Mouse (Mus musculus) megakaryocyte progenitor cell, adult 5-6 weeks (primary cell): ENCODE results near the gene Bcl6b. TPM values are rescaled to one million over a fixed set of nuclear protein-coding genes. Genes with fewer than 3 reads are reported as not detected.

Experiments
- ATAC-seq: replicated peaks from 2 replicates; pipeline ENCODE4 v1.8.0; 2016; ENCODE audit warnings: mild to moderate bottlenecking, moderate TSS enrichment, inconsistent platforms; ENCODE audit not compliant: poor library complexity
- total RNA-seq, 2 experiments: library from RNA; stranded (forward) in 1 of 2; stranded (reverse) in 1 of 2; fragments of 157-497, 149-512 nt in 1 of 2; fragments of 200-1000 nt in 1 of 2; gene quantifications; 2 replicates each; pipeline versions ENCODE4 v1.2.3 to v1.2.4; 2015 to 2017

Bcl6b gene
- total RNA-seq (2015), result 0.17 TPM in 1 of 2 replicates, not detected in the other
- total RNA-seq (2017), result not detected in 2 replicates

GRCm38 (mm10) chr11:70229260-70230010 lies at the start of gene Bcl6b:
Gene Bcl6b (minus strand): TSS chr11:70229798.
- no peak for ATAC-seq

DNA sequence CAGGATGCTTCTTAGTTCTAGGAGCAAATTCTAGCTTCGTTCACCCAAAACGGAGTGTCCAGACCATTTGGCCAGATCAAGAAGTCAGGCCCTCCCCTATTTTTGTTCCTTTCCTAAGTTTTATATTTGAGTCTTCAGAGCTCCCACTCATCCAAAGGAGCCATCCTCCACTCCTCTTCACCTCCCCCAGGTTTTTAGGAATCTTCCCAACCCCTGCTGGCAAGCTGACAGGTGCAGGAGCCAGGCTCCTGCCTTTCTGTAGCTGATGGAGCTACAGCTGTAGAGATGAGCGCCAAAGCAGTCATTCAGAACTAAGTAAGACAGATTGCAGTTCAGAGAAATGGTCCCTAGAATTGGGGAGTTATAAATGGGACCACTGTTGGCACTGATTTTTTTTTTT lies 49.4 kb upstream of the Bcl6b start:
- no peak for ATAC-seq

- ATAC-seq, result no peak
Measured at GRCm38 (mm10) chr11:70271641-70272040, 42.0 kb upstream of the Bcl6b start.

GRCm38 (mm10) chr11:70266405-70266804 lies 36.8 kb upstream of the Bcl6b start:
- ATAC-seq, result no peak

GRCm38 (mm10) chr11:70265819-70266218 lies 36.2 kb upstream of the Bcl6b start:
- no peak for ATAC-seq

GRCm38 (mm10) chr11:70265252-70265651 lies 35.7 kb upstream of the Bcl6b start:
- peak; percentile 23; the same call in 1 of the 2 replicates for ATAC-seq

GRCm38 (mm10) chr11:70259035-70259434 lies 29.4 kb upstream of the Bcl6b start:
- no peak for ATAC-seq

DNA sequence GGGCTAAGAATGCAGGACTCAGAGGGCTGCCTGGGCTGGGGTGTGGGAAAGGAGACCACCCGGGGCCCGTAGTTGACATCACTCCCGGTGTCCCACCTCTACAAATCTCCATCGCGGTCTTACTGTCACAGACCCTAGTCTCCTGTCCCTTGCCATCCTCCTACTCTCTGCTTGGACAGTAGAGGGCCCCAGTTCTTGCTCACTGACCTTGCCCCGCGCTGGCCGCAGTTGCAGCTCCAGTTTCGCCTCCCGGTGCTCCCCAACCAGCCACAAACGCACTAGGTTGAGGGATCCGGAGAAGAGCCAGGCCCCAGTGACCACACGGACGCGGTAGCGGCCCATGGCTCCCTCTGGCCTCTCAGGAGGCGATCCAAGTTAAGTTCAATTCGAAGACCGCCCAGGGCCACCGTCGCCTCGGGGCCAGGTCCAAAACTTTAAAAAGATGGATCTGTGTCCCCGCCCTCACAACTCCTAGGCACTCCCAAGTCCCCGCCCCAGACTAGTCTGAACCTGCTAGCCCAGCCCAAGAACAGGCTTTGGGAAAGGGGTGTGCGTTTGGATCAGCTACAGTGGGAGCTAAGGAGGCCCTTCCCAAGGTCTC lies 25.4 kb upstream of the Bcl6b start, which contains the start of gene Alox12:
TSS of gene Alox12 (minus strand) at position 423 of the 601 bp plus-strand sequence.
- ATAC-seq, result peak; percentile 42; the same call in 1 of the 2 replicates

DNA sequence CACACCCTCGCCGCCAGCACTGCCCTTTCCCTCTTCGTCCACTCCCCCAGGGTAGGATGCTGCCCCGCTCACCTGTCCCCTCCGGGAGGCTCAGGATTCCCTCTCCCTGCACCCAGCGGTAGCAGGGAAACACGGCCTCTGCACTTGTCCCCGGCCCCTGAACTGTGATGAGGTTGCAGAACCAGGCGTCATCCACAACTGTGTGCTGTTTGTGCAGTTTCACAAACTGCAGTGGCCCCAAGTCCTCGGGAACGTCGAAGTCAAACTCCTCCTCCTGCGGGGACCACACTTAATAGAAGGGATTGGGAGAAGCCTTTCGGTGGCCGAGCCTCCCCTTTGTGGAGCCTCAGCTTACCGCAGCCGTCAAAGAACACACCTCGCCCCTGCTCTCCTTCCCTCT lies 24.7 kb upstream of the Bcl6b start:
- ATAC-seq, result no peak

DNA sequence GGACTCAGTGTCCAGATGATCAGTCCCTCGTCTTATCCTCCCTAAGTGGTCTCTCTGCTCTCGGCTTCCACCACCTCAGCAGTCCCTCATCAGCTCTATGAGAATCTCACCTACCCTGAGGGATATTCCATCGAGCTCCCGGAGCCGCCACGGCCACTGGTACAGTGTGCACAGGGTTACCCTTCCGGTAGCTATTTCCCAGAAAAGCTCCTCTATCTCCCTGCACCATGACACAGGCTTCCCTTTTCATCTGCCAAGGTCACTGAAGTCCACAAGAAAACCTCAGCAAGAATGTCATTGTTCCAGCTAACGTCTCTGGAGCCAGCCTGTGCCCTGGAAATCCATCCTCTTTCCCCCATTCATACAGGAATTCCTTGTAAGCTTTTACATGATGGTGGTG lies 22.3 kb upstream of the Bcl6b start:
- no peak for ATAC-seq

- ATAC-seq, result no peak
Measured at GRCm38 (mm10) chr11:70250150-70250549, 20.6 kb upstream of the Bcl6b start.

GRCm38 (mm10) chr11:70247136-70247845 lies 17.7 kb upstream of the Bcl6b start:
- ATAC-seq, result peak; percentile 84

DNA sequence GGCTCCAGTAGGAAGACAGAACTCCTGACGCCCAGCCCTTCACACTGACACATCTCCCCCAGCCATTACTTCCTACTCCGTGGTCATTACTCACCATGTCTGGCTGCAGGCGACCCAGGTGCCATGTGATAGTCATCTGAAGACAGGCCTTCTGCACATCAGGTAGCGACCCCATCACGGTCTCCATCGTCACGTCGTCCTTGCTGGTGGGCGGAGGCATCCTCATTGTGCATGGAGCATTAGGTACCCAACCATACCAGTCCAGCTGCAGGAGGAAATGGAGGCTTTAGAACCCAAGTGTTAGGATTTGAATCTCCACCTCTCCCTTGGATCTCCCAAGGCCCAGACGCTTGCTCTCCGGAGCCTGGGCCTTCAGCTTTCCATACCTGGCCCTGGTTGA lies 13.0 kb upstream of the Bcl6b start:
- ATAC-seq, result no peak

DNA sequence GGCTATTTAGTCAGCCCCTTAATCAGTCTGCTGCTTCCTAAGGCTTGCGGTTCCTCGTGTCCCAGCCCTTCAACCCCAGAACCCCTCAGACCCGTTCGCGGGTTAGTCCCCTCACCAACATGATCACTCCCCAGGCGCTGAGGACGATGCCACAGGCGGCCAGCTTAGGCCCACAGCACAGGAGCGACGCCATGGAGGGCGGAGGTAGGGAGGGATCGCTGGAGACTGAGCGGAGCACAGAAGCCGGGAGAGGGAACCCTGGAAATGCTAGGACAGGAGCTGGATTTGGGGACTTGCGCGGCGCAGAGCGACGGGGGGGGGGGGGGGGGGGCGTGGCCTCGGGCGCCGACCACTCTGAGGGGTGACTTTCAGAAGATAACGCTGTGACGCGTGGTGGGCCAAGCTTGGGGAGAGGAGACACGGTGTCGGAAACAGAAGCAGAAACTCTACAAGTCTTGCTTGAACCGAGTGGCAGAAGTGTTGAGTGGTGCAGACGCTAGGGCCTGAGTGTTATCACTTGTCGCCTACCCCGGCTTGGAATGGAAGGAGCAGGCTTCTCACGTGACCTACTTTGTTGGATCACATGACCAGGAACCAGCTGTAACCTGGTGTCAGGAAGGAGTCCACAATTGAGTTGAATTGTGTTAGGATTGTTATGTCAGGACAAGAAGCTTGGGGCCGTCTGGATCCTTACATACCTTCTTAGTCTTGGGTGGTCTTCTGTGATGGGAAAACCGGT lies 10.1 kb upstream of the Bcl6b start, which contains the start of the genes Gm21988 and Rnasek:
TSS of gene Gm21988 (minus strand) at position 290 of the 739 bp plus-strand sequence.
TSS of gene Rnasek (minus strand) at position 302 of the 739 bp plus-strand sequence.
- peak; percentile 21 for ATAC-seq

- ATAC-seq, result no peak
Measured at GRCm38 (mm10) chr11:70238591-70239440, 9.2 kb upstream of the Bcl6b start.

- peak; percentile 88 for ATAC-seq
Measured at GRCm38 (mm10) chr11:70237457-70238167, 8.0 kb upstream of the Bcl6b start, which contains the start of gene 0610010K14Rik. Gene 0610010K14Rik (minus strand): TSS chr11:70237914.

DNA sequence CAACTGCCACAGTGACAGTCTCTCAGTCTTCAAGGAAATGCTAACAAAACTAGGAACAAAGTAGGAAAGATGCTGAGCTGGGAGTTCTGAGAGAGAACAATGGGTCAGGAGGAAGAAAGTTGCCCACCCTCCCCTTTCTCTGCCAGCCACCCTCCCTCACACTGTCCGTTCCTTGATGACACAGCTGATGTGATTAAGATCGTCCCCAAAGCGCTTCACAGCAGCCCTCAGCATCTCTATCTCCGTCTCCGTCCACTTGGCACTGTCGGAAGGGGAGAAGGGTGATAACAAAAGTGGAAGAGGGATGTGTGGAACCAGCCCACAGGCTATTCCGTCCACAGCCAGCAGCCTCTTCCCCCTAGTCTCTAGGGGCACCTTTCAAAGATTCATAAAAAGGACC lies 7.1 kb upstream of the Bcl6b start:
- ATAC-seq, result no peak

DNA sequence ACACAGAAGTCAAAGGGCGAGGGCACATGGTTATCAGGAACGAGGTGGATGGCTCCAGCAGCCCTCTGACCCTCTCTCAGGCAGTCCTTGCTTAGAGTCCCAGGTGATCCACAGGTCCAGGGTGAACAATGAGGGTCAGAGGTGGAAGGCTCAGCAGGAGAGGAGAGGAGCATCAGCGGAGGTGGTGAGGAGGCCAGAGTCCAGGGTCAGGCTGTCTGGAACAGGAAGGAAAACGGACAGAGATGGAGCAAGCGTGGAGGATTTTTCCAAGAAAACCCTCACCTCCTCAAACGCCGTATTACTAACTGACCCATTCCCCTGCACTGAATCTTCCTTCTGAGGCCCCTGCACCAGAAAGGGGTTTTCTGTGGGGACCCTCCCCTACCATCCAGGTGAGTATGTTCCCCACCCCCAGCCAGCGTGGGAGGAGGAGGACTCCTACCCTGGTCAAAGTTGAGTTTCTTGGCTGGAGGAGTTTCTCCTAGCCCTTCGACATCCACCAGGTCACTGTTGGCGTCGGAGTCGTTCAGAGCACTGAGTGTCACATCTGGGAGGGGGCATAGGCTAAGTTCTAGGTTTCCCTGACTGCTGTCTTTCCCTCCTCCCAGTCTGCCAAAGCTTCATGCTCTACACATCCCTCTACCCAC lies 5.8 kb upstream of the Bcl6b start:
- no peak for ATAC-seq

DNA sequence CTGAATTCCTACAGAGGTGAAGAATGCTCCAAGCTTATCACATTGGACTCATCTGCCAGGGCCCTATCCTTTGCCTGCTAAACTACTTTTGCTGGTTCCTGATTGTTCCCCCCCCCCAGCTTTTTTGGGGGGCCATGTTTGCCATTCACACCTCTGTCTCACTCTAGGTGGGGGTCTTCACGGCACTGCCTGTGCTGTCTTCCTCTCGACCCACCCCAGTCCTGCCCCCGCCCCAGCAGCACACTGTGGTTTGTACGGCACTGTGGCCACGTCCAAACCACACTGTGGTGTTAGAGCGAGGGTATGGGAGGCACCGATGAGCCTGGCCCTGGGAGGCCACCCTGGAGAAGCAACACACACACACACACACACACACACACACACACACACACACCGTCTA lies 4.9 kb upstream of the Bcl6b start:
- no peak for ATAC-seq
